Mouse (Mus musculus) erythroblast, adult 5-6 weeks (primary cell): ENCODE data around the gene 5730596B20Rik. TPM values are rescaled to one million over a fixed set of nuclear protein-coding genes. Genes with fewer than 3 reads are reported as not detected.

Experiments used
- ATAC-seq: replicated peaks from 2 replicates; pipeline ENCODE4 v1.8.0; 2016; ENCODE audit warnings: moderate number of reproducible peaks, mild to moderate bottlenecking, moderate TSS enrichment, inconsistent platforms; ENCODE audit not compliant: poor library complexity, low FRiP score, severe bottlenecking
- total RNA-seq, 2 experiments: library from RNA; stranded (forward) in 1 of 2; stranded (reverse) in 1 of 2; fragments of 150-400 nt in 1 of 2; fragments of 200-764, 138-1000 nt in 1 of 2; gene quantifications; 2 replicates each; pipeline versions ENCODE4 v1.2.3 to v1.2.4; 2015 to 2017; ENCODE audit warnings: low replicate concordance in 2 of 2

The 5730596B20Rik gene
- total RNA-seq, 2 experiments from 2014 or later: not detected

DNA sequence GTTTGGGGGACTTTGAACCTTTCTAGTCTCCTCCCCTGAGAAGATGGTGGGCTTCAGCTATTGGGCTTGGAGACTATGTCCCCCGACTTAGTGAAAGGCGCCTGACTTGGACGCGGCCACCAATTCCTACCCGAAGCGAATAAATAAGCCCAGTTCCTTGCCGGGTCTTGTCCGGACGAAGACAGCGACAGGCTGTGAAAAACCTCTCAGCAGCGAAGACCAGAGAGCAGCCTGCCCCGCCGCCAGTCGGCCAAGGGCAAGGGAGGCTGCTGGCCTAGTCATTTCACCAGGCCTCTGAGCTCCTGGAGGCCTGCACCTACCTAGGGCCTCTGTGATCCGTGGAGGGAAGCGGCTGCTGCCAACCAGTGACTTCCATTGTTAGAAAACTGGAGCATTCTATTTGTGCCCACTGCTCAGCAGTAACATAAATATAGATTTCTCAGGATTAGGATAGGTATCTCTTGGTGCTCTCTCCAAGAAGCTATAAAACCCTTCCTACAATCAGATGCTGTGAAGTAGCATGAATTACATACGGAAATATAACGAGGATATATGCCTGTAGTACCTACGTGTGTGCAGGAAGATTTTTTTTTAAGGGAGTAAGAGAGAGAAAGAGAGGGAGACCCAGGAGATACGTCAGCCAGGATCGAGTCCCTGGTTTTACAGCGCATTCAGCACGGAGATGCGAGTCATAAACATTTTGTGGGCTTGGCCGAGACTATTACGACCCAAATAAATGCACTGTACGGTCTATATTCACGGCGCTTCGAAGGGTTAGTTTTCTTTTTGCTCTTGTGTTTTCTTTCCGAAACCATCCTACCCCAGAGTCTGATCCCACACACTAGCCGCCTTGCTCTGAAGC, 42.9 kb downstream of the 5730596B20Rik start:
- ATAC-seq: no peak

GRCm38 (mm10) chr6:52220865-52221310, 43.6 kb downstream of the 5730596B20Rik start:
- ATAC-seq: no peak

DNA sequence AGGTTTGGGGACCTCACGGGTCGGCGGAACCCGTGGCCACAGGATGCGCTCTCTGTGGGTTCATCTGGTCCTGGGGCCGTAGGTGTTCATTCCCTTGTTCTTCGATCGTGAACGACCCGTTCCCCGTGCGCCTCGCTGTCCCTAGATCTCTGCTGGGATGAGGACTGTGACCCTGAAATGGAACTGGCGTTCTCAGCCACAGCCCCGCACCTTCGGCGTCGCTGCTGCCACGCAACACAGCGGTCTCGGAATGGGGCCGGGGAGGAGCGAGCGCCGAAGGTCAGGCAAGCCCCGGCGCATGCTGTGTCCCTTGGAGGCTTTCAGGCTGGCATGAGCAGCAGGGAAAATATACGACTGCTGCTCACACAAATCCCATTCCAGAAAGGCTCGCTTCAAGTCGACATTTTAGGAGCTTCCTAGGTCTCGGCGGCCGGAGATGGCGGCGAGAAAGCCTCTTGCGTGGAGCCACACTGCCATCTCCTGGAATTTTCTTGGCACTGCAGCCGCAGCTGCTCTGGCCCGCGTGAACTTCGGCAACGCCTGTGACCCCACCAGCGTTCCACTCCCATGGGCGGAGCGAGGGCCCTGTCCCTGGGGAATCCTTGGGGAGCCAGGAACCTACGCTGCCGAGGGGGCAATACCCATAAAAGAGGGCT, 44.2 kb downstream of the 5730596B20Rik start, which contains the start of gene Hoxa7:
Gene Hoxa7, minus strand, starts transcription at position 518 of the 656 bp plus-strand sequence.
- ATAC-seq: peak; percentile 81

- no peak for ATAC-seq
These were observed 44.8 kb downstream of the 5730596B20Rik start for GRCm38 (mm10) chr6:52221993-52222685.

DNA sequence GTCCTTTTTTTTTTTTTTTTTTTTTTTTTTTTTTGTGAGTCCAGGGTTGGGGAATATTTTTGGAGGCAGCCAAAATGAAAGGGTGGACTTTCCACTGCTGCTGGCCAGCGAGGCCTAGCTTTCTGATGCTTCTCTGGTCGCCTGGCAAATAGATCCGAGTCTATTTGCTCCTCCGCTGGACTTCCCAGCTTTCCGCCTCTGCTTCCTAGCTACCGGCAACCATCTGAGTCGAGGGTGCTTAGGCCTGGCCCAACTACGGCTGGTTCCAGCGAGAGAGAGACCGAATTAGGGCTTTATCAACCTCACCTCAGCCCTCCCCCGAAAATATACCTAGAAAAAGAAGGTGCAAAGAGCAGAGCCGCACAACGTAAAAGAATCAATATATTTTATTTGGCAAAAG, 45.4 kb downstream of the 5730596B20Rik start:
- ATAC-seq: no peak

DNA sequence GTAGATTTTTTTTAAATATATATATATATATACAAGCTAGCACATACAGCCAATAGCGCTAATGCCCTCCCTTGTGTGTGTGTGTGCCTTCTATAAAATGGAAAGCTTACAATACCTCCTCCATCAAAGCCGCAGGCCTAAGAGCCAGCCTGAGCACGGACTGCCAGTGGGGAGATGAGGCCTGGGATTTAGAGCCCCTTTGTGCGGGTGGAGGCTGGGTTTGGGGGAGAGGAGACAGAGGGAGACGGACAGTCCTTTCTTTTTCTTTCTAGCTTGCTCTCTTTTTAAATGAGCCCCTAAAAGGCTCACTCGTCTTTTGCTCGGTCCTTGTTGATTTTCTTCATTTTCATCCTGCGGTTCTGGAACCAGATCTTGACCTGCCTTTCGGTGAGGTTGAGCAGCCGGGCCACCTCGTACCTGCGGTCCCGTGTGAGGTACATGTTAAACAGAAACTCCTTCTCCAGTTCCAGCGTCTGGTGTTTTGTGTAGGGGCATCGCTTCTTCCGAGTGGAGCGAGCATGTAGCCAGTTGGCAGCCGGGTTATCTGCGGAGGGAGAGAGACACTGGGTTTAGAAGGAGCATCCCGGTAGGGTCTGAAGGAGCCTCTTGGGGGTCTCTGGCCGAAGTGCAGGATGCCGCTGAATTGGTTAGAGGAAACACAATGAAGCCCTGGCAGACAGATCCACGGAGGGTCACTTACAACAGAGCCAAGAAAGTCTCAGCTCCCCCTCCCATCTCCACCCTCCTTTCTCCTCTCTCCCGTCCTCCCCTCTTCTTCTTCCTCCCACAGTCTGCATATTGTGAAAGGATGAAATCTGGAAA, 46.9 kb downstream of the 5730596B20Rik start:
- ATAC-seq: no peak

- no peak for ATAC-seq
These were observed 47.8 kb downstream of the 5730596B20Rik start for GRCm38 (mm10) chr6:52224895-52225611.

DNA sequence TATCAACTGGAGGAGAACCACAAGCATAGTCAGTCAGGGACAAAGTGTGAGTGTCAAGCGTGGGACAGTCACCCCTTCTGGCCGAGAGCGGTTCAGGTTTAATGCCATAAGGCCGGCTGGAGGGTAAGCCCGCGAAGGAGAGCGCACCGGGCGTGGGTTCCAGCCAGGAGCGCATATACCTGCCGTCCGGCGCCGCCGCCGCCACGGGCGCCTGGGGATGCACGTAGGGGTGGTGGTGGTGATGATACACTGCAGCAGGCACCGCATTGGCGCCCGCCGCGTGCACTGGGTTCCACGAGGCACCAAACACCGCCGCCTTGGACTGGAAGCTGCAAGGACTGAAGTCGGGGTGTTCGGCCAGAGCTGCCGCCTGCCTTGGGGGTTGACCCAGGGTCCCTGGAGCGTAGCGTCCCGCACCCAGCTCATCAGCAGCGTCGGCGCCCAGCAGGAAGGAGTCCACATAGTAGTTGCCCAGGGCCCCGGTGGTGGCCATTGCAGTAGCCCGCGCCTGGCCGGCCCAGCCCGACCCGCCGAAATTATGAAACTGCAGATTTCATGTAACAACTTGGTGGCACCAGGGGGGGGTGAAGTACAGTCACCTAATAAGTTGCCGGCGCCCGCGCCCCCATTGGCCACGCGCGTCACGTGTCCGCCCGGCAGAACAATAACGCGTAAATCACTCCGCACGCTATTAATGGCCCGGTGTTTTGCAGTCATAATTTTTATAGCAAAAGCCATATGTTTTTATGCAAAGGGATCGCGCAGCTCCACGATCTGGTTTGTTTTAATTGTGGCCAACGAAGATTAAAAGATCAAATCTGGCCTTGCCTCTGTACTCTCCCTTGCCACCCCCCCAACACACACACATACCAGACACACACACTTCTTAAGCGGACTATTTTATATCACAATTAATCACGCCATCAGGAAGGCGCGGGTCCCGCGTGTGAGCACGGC, 48.6 kb downstream of the 5730596B20Rik start:
- ATAC-seq: no peak

DNA sequence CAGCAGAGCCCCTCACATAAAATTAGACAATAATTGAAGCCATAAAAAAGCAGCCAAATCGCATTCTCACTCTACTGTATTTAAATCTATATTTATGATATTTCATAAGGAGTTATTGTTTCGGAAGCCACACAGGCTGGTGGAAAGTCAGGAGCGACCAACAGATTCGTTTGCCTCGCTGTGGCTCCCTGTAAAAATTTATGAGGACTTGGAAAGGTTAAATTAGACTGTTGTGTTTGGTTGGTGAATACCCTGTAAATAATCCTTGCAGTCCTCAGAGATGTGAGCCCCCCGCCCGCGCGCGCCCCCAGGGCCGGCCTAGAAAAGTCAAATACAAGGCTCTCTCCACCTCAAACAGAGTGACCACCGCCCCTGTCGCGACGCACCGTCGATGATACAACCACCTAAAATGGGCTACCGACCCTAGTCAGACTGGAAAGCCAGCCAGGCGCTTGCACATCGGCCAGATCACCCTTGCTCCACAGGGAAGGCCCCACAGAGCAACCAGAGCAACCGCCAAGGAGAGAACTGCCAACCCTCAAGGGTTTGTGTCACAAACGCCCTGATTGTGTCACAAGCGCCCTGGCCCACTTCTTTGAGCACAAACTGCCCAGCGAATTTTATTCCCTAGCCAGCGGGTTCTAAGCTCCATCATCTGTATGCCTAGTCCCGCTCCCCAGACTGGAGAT, 49.4 kb downstream of the 5730596B20Rik start:
- ATAC-seq: no peak

DNA sequence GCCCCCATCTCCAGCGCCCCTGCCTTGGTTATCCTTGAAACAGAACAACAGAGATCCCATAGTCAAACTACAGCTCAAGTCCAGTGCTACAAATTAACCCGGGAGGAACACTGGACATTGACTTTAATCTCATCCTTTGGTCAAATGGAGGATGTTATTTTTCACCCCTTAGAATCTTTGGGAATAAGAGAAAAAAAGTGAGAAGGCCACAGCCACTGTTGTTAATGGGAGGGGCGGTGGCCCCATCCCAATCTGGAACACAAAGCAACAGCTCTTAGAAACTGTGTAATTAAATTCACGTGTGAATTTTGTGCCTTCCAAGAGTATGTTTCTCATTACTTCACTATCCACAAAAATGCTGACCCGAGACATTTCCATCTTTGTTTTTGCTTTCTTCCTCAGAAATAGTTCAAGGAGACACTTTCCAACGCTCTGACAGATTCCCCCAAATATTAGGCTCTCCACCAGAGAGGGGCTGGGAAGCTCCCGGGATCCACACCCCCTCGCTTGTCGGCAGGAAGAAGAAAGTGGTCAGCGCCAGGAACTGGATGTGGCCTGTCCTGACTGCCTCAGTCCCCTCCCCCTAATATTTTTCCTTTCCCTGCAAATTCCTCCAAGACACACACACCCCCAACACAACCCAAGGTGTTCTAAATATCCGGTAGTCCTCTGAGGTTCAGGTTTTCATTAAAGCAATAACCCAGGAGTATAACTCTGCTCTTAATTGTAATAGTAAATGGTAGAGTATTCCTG, 50.3 kb downstream of the 5730596B20Rik start:
- ATAC-seq: no peak

DNA sequence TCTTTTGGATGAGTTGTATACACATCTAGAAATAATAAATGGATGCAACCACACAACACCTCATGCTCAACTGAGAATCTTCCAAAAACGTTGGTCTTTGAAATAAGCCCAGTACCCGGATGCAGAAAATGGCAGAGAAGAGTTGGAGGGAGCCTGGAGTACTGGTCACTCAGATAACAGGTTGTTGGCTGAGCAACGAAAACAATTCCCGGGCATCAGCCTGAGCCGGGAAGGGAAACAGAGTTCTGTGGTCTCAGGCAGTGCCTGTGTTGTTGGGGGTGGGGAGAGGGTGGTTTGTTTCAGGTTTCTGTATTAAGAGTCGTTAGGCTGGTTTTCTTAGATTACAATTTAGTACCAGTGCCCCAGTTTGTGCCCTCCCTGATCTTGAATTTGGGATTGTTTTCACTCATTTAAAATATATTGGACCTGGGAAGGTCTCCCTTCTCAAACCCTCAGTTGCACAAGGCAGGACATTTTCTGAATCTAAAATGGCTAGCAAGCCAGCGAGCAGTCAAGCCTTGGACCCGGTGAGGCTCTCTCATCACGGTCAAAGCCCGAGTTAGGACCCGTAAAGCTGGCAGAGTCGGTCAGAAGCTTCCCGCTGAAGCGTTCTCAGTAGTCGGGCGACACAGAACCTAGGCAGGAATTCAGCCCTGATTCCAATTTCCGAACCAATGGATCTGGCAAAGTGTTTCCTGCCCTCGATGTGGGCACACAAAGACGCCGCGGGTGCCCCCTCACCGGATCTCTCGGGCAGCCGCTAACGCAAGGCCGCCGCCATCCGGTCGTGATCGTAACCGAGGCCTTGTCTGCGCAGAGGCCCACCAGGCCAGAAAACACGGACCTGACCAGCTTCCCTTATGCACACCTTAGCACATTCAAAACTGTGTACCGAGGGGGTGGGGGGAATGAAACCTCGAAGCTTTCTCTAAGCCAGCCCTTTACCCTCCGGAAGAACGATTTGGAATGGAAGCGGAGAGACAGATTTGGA, 51.5 kb downstream of the 5730596B20Rik start:
- ATAC-seq: no peak

GRCm38 (mm10) chr6:52229558-52230416, 52.5 kb downstream of the 5730596B20Rik start:
- no peak for ATAC-seq
